Mouse (Mus musculus) spleen, adult 2 months (tissue): ENCODE results near the gene Tmem131l.

ENCODE experiments used
- CTCF ChIP-seq: fragments of 200-500 bp; IDR thresholded peaks from 2 replicates; pipeline ENCODE4 v1.5.1; 2011; ENCODE audit warnings: mild to moderate bottlenecking, inconsistent platforms; ENCODE audit not compliant: insufficient read depth, insufficient read length, insufficient replicate concordance; ENCODE audit errors: extremely low read depth
- POLR2A ChIP-seq: fragments of 200-500 bp; IDR thresholded peaks from 2 replicates; pipeline ENCODE4 v1.6.1; 2011; ENCODE audit warnings: low read depth, low read length, inconsistent platforms

DNA sequence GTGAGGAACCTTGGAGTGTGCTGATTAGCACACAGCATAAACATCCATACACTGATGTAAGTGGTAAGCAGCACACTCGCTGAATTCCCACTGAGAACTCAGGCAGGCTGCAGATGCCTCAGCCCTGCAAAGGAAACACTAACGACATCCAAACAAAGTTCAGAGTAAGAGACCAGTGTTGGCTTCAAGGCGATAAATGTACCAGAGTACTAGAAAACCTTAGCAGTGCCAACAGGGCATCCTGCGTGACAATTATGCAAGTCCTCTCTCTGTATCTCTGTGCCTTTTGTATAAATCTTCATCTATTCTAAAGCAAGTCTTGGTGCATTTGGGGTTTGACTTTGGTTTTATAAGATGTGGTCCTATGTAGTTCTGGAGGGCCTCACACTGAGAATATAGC is 11.0 kb downstream of the Tmem131l start:
- no peak for TF ChIP-seq CTCF
- no peak for TF ChIP-seq POLR2A
